Mouse (Mus musculus) olfactory bulb, adult 2 months (tissue): ENCODE measurements at regions not wholly inside any gene's neighbourhood (a gene's known extent, or its start where the extent isn't known, plus 50 kb on each side); places are given as distances from the start of the nearest gene placed in this dataset.

ENCODE experiments used
- CTCF ChIP-seq: fragments of 200-500 bp; IDR thresholded peaks from 2 replicates; pipeline ENCODE4 v1.5.1; 2012; ENCODE audit warnings: low read depth, mild to moderate bottlenecking, low read length, moderate library complexity; ENCODE audit not compliant: insufficient read depth
- POLR2A ChIP-seq: fragments of 200-500 bp; IDR thresholded peaks from 2 replicates; pipeline ENCODE4 v1.6.1; 2012; ENCODE audit warnings: mild to moderate bottlenecking, low read depth, low read length, moderate library complexity; ENCODE audit not compliant: insufficient read depth

- no peak for TF ChIP-seq CTCF
- TF ChIP-seq POLR2A = no peak
Observed at GRCm38 (mm10) chr13:59940414-59941205, 117.7 kb upstream of the Tut7 start.
